In the genomic region with DNA sequence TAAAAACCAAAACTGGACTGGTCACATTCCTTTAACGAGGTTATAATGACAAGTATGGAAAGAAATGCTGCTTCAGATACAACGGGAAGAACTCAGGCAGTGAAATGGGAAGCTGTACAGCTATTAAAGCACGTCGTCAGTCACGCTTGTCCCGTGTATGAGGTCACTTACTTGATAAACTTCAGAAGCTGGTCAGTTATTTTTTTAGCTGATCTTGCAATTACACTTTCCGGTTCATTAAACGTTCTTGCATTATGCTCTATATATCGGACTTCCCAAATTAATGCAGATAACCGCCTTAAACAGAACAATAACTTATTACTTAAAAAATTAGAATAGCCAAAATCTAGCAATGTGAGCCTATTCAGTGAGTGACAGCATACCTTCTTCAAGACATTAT, we compare ENCODE assay signal across 29 mouse cellular contexts.
"Had no signal": no experiment of that assay in that cellular context is flagged by ENCODE, and none has a peak within 500 bp of the region (broad histone marks: within the 10 kb centered on the region; RNA-seq: fewer than 3 reads in every experiment).

No protein-coding gene starts in this region.

- H3K27me3 ChIP-seq: limb, embryonic 12.5 days; limb, embryonic 13.5 days; limb, embryonic 15.5 days; liver, embryonic 12.5 days; liver, embryonic 13.5 days; liver, embryonic 15.5 days; lung, embryonic 15.5 days; megakaryocyte, embryonic 14.5 days; midbrain, embryonic 12.5 days; midbrain, embryonic 13.5 days; midbrain, embryonic 15.5 days; neural tube, embryonic 12.5 days had no signal

- H3K9me3 ChIP-seq: limb, embryonic 12.5 days; limb, embryonic 13.5 days; limb, embryonic 15.5 days; liver, embryonic 12.5 days; liver, embryonic 13.5 days; liver, embryonic 15.5 days; lung, embryonic 15.5 days; megakaryocyte, embryonic 14.5 days; midbrain, embryonic 10.5 days; midbrain, embryonic 12.5 days; midbrain, embryonic 13.5 days; midbrain, embryonic 15.5 days; neural tube, embryonic 12.5 days had no signal

- DNase-seq: left cerebral cortex, postnatal 4 days; liver; liver, embryonic 13.5 days; liver, postnatal 0 days; lung, adult 18-20 months; lung, adult 2 months; lung, embryonic 14.5 days; lung, postnatal 10 days; lung, postnatal 14 days; lung, postnatal 36 days; lung, postnatal 4 days; midbrain, embryonic 14.5 days had no signal

- H3K4me2 ChIP-seq: limb, embryonic 12.5 days; limb, embryonic 13.5 days; limb, embryonic 15.5 days; liver, embryonic 11.5 days; liver, embryonic 12.5 days; liver, embryonic 13.5 days; liver, embryonic 15.5 days; lung, embryonic 14.5 days; lung, embryonic 15.5 days; midbrain, embryonic 11.5 days; midbrain, embryonic 12.5 days; midbrain, embryonic 13.5 days; midbrain, embryonic 15.5 days; neural tube, embryonic 12.5 days had no signal

- H3K4me3 ChIP-seq: limb, embryonic 12.5 days; limb, embryonic 13.5 days; limb, embryonic 15.5 days; liver, embryonic 12.5 days; liver, embryonic 13.5 days; liver, embryonic 15.5 days; lung, embryonic 15.5 days; megakaryocyte, embryonic 14.5 days; midbrain, embryonic 10.5 days; midbrain, embryonic 12.5 days; midbrain, embryonic 13.5 days; midbrain, embryonic 15.5 days; myocyte; neural tube, embryonic 12.5 days had no signal

- H3K27ac ChIP-seq: limb, embryonic 12.5 days; limb, embryonic 13.5 days; limb, embryonic 15.5 days; liver, embryonic 12.5 days; liver, embryonic 13.5 days; liver, embryonic 14.5 days; liver, embryonic 15.5 days; lung, embryonic 15.5 days; macrophage; midbrain, embryonic 10.5 days; midbrain, embryonic 12.5 days; midbrain, embryonic 13.5 days; midbrain, embryonic 15.5 days; neural tube, embryonic 12.5 days had no signal

- H3K9ac ChIP-seq: limb, embryonic 12.5 days; limb, embryonic 13.5 days; limb, embryonic 15.5 days; liver, embryonic 12.5 days; liver, embryonic 13.5 days; liver, embryonic 14.5 days; liver, embryonic 15.5 days; liver, postnatal 0 days; lung, embryonic 14.5 days; lung, embryonic 15.5 days; midbrain, embryonic 12.5 days; midbrain, embryonic 13.5 days; midbrain, embryonic 15.5 days; neural tube, embryonic 12.5 days had no signal

- H3K4me1 ChIP-seq: limb, embryonic 12.5 days; limb, embryonic 13.5 days; limb, embryonic 15.5 days; liver, embryonic 12.5 days; liver, embryonic 13.5 days; liver, embryonic 15.5 days; lung, embryonic 15.5 days; midbrain, embryonic 10.5 days; midbrain, embryonic 12.5 days; midbrain, embryonic 13.5 days; midbrain, embryonic 15.5 days; neural tube, embryonic 12.5 days had no signal
